Mouse (Mus musculus): ENCODE data around the gene Dusp1. TPM values are rescaled to one million over a fixed set of nuclear protein-coding genes. Genes with fewer than 3 reads are reported as not detected.

Gene Dusp1
- polyA plus RNA-seq, 1 experiment from 2014 or later, result 18.9 TPM

GRCm38 (mm10) chr17:26487917-26488316 is 74.0 kb downstream of the Dusp1 start:
- H3K36me3 ChIP-seq (ENCODE audit: control insufficient read depth, insufficient read depth), result no peaks in the 10 kb centered on the region
- no peak overlapping the region for H3K27ac ChIP-seq (ENCODE audit: low read depth, low read length)
- no peaks in the 10 kb centered on the region for H3K4me1 ChIP-seq (replicated peaks; ENCODE audit: control insufficient read depth, insufficient read depth, low read length)
- no peaks in the 10 kb centered on the region for H3K27me3 ChIP-seq (replicated peaks; ENCODE audit: control insufficient read depth, insufficient read depth, low read length)
- TF ChIP-seq CTCF (IDR thresholded peaks at IDR 0.05; ENCODE audit: low read depth), result no peak
- no peak overlapping the region for H3K9ac ChIP-seq (ENCODE audit: low read depth, low read length)
- H3K4me2 ChIP-seq (replicated peaks; ENCODE audit: low read depth), result no peak overlapping the region
- no peaks in the 10 kb centered on the region for H3K9me3 ChIP-seq (ENCODE audit: control insufficient read depth)
- 97% methylated on average over 4 of the region's 4 CpGs for WGBS
- no peak for ATAC-seq
- no peak overlapping the region for H3K4me3 ChIP-seq (ENCODE audit: low read depth, low read length)

DNA sequence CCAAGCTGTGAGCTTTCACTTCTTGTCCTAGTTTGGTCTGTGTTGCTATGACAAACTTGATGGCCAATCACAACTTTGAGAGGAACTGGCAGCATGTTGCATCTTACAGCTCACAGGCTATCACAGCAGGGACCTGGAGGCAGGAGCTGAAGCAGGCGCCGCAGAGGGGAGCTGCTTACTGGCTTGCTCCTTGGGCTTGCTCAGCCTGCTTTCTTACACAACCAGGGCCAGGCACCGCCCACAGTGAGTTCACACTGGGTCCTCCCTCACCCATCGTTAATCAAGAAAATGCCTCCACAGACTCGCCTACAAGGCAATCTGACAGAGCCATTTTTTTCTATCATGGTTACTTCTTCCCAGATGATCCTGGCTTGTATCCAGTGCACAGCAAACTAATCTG is 74.7 kb downstream of the Dusp1 start:
- Histone ChIP-seq H3K27me3 (replicated peaks; ENCODE audit: control insufficient read depth, insufficient read depth, low read length) (no peaks in the 10 kb centered on the region), H3K4me1 (replicated peaks; ENCODE audit: control insufficient read depth, insufficient read depth, low read length) (no peaks in the 10 kb centered on the region), H3K9me3 (ENCODE audit: control insufficient read depth) (no peaks in the 10 kb centered on the region), H3K9ac (ENCODE audit: low read depth, low read length) (no peak overlapping the region), H3K27ac (ENCODE audit: low read depth, low read length) (no peak overlapping the region), H3K4me2 (replicated peaks; ENCODE audit: low read depth) (no peak overlapping the region), H3K4me3 (ENCODE audit: low read depth, low read length) (no peak overlapping the region), H3K36me3 (ENCODE audit: control insufficient read depth, insufficient read depth) (no peaks in the 10 kb centered on the region)
- ATAC-seq, result no peak
- 53% methylated on average over 5 of the region's 5 CpGs for WGBS
- no peak for TF ChIP-seq CTCF (IDR thresholded peaks at IDR 0.05; ENCODE audit: low read depth)

- WGBS, result 87% methylated on average over 14 of the region's 14 CpGs
These were observed 77.1 kb downstream of the Dusp1 start for GRCm38 (mm10) chr17:26484626-26485421.

DNA sequence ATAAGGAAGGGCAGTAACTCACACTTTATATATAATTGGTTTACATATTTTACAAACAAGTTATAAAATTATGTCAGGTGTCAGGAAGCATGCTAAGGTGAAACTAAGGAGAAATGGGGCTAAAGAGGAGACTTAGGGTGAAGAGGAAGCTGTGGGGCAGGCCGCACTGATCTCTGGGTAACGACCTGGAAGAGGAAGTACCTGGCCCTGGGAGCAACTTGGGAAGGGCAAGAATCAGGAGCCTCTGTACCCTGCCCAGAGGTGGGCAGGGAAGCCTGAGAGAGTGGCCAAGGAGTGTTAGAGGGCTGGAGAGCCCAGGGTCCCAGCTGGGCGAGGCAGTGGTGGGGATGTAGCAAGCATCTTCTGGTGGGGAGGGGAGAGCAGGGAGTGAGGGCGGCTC is 81.0 kb downstream of the Dusp1 start:
- H3K27me3 ChIP-seq (replicated peaks; ENCODE audit: control insufficient read depth, insufficient read depth, low read length), result no peaks in the 10 kb centered on the region
- no peak for ATAC-seq
- no peaks in the 10 kb centered on the region for H3K9me3 ChIP-seq (ENCODE audit: control insufficient read depth)
- no peak overlapping the region for H3K27ac ChIP-seq (ENCODE audit: low read depth, low read length)
- H3K4me3 ChIP-seq (ENCODE audit: low read depth, low read length), result no peak overlapping the region
- no peaks in the 10 kb centered on the region for H3K4me1 ChIP-seq (replicated peaks; ENCODE audit: control insufficient read depth, insufficient read depth, low read length)
- no peak for TF ChIP-seq CTCF (IDR thresholded peaks at IDR 0.05; ENCODE audit: low read depth)
- no peak overlapping the region for H3K4me2 ChIP-seq (replicated peaks; ENCODE audit: low read depth)
- 79% methylated on average over 4 of the region's 4 CpGs for WGBS
- H3K36me3 ChIP-seq (ENCODE audit: control insufficient read depth, insufficient read depth), result no peaks in the 10 kb centered on the region
- no peak overlapping the region for H3K9ac ChIP-seq (ENCODE audit: low read depth, low read length)

More at GRCm38 (mm10) chr17:26484626-26485421, 77.1 kb downstream of the Dusp1 start:
- no peak for TF ChIP-seq CTCF (IDR thresholded peaks at IDR 0.05; ENCODE audit: low read depth)
- no peaks in the 10 kb centered on the region for H3K9me3 ChIP-seq (ENCODE audit: control insufficient read depth)
- H3K4me2 ChIP-seq (replicated peaks; ENCODE audit: low read depth), result no peak overlapping the region
- H3K27ac ChIP-seq (ENCODE audit: low read depth, low read length), result no peak overlapping the region
- H3K27me3 ChIP-seq (replicated peaks; ENCODE audit: control insufficient read depth, insufficient read depth, low read length), result no peaks in the 10 kb centered on the region
- H3K4me1 ChIP-seq (replicated peaks; ENCODE audit: control insufficient read depth, insufficient read depth, low read length), result no peaks in the 10 kb centered on the region
- no peak for ATAC-seq
- H3K36me3 ChIP-seq (ENCODE audit: control insufficient read depth, insufficient read depth), result no peaks in the 10 kb centered on the region
- no peak overlapping the region for H3K9ac ChIP-seq (ENCODE audit: low read depth, low read length)
- no peak overlapping the region for H3K4me3 ChIP-seq (ENCODE audit: low read depth, low read length)

DNA sequence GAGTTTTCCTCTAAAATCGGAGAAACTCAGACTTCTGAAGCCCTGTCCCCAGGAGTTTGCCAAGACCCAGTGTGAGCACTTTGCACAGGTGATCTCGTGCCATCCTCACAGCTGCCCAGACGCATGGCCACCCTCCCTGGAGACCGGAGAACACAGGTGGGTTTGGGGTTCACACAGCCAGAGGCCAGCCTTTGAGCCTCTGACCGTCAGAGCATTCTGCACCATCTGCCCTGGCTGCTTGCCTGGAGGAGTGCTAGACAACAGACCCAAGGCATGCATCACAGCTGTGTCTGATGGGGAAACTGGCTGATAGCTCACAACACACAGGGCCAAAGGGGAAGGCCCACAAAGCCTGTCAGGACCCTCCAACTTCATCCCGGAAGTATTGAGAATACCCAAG is 82.3 kb downstream of the Dusp1 start:
- Histone ChIP-seq H3K4me2 (replicated peaks; ENCODE audit: low read depth) (no peak overlapping the region), H3K9me3 (ENCODE audit: control insufficient read depth) (no peaks in the 10 kb centered on the region), H3K27me3 (replicated peaks; ENCODE audit: control insufficient read depth, insufficient read depth, low read length) (no peaks in the 10 kb centered on the region), H3K36me3 (ENCODE audit: control insufficient read depth, insufficient read depth) (no peaks in the 10 kb centered on the region), H3K27ac (ENCODE audit: low read depth, low read length) (no peak overlapping the region), H3K4me1 (replicated peaks; ENCODE audit: control insufficient read depth, insufficient read depth, low read length) (no peaks in the 10 kb centered on the region), H3K4me3 (ENCODE audit: low read depth, low read length) (no peak overlapping the region), H3K9ac (ENCODE audit: low read depth, low read length) (no peak overlapping the region)
- WGBS, result 78% methylated on average over 6 of the region's 6 CpGs
- TF ChIP-seq CTCF (IDR thresholded peaks at IDR 0.05; ENCODE audit: low read depth), result no peak
- ATAC-seq, result no peak

GRCm38 (mm10) chr17:26478672-26479071 is 83.3 kb downstream of the Dusp1 start:
- H3K36me3 ChIP-seq (ENCODE audit: control insufficient read depth, insufficient read depth), result no peaks in the 10 kb centered on the region
- no peak overlapping the region for H3K9ac ChIP-seq (ENCODE audit: low read depth, low read length)
- no peaks in the 10 kb centered on the region for H3K27me3 ChIP-seq (replicated peaks; ENCODE audit: control insufficient read depth, insufficient read depth, low read length)
- H3K4me1 ChIP-seq (replicated peaks; ENCODE audit: control insufficient read depth, insufficient read depth, low read length), result no peaks in the 10 kb centered on the region
- no peak overlapping the region for H3K27ac ChIP-seq (ENCODE audit: low read depth, low read length)
- no peaks in the 10 kb centered on the region for H3K9me3 ChIP-seq (ENCODE audit: control insufficient read depth)
- no peak for TF ChIP-seq CTCF (IDR thresholded peaks at IDR 0.05; ENCODE audit: low read depth)
- WGBS, result 57% methylated on average over 4 of the region's 4 CpGs
- no peak for ATAC-seq
- H3K4me3 ChIP-seq (ENCODE audit: low read depth, low read length), result no peak overlapping the region
- H3K4me2 ChIP-seq (replicated peaks; ENCODE audit: low read depth), result no peak overlapping the region
